ENCODE assay signal across 15 mouse cellular contexts in genomic region chr13:18824420-18825123, GRCm38 (mm10).
A peak's percentile ranks its signal among the peaks of the same experiment; 100 is the strongest.
DNase-seq lines count a peak whose midpoint lies in the region; ATAC-seq and TF ChIP-seq lines count a peak whose summit lies in the region.
"Had no signal": no experiment of that assay in that cellular context is flagged by ENCODE, and none has a peak within 500 bp of the region (broad histone marks: within the 10 kb centered on the region; RNA-seq: fewer than 3 reads in every experiment).

No protein-coding gene starts in this region.

- H3K9me3 ChIP-seq in forebrain, embryonic 14.5 days (replicated peaks; ENCODE audit: control insufficient read depth, low read length) = no peaks in the 10 kb centered on the region
- no peaks in the 10 kb centered on the region for H3K9me3 ChIP-seq in hindbrain, embryonic 15.5 days
- no peaks in the 10 kb centered on the region for H3K9me3 ChIP-seq in midbrain, postnatal 0 days (ENCODE audit: low read length)
- H3K9me3 ChIP-seq in liver, embryonic 12.5 days (replicated peaks) = no peaks in the 10 kb centered on the region
- H3K9me3 ChIP-seq: embryonic facial prominence, embryonic 10.5 days; heart, embryonic 12.5 days; kidney, embryonic 15.5 days had no signal

- peak; percentile 23 for DNase-seq in layer of hippocampus, adult 9-11 months
- no peak for DNase-seq in layer of hippocampus, postnatal 25 days (ENCODE audit: extremely low spot score in 1 of 2, low spot score in 1 of 2)
- peak; percentile 60 for DNase-seq in forebrain, embryonic 14.5 days (ENCODE audit: low spot score)
- peak; percentile 40 for DNase-seq in midbrain, postnatal 0 days (ENCODE audit: low spot score)
- DNase-seq in cerebellum, adult 8-10 months = no peak
- DNase-seq: cerebellum, adult 11-12 months; right cerebral cortex, postnatal 4 days; thymus, postnatal 25 days had no signal

- H3K27ac ChIP-seq in forebrain, embryonic 14.5 days (ENCODE audit: low read depth, low read length) = peak overlapping the region; percentile 66
- H3K27ac ChIP-seq in hindbrain, embryonic 15.5 days (replicated peaks) = 0 out of 2 replicates have a peak overlapping the region, but pooled peaks have one; percentile 7
- H3K27ac ChIP-seq in midbrain, postnatal 0 days (ENCODE audit: low read depth, low read length) = peak overlapping the region; percentile 38; the same call in 1 of the 2 replicates
- H3K27ac ChIP-seq in liver, embryonic 12.5 days = no peak overlapping the region
- H3K27ac ChIP-seq: embryonic facial prominence, embryonic 10.5 days; kidney, embryonic 15.5 days; macrophage had no signal

- peak; percentile 74; the same call in 1 of the 2 replicates for ATAC-seq in forebrain, embryonic 14.5 days
- peak; percentile 80; the same call in 1 of the 2 replicates for ATAC-seq in hindbrain, embryonic 15.5 days (ENCODE audit: low FRiP score, low read depth)
- peak; percentile 65 for ATAC-seq in midbrain, postnatal 0 days (ENCODE audit: low FRiP score)
- no peak for ATAC-seq in cerebellum, adult (ENCODE audit: insufficient number of reproducible peaks, low FRiP score, low TSS enrichment)
- ATAC-seq in liver, embryonic 12.5 days = no peak

- H3K9ac ChIP-seq in forebrain, embryonic 14.5 days (ENCODE audit: low read length) = no peak overlapping the region
- no peak overlapping the region for H3K9ac ChIP-seq in hindbrain, embryonic 15.5 days
- H3K9ac ChIP-seq in midbrain, postnatal 0 days (replicated peaks; ENCODE audit: low read length, poor library complexity, severe bottlenecking) = no peak overlapping the region
- no peak overlapping the region for H3K9ac ChIP-seq in liver, embryonic 12.5 days
- H3K9ac ChIP-seq: heart, embryonic 12.5 days; kidney, embryonic 15.5 days had no signal

- TF ChIP-seq CTCF in midbrain, postnatal 0 days (IDR thresholded peaks at IDR 0.05) = no peak

- no peak overlapping the region for H3K4me2 ChIP-seq in forebrain, embryonic 14.5 days (ENCODE audit: low read length)
- H3K4me2 ChIP-seq in hindbrain, embryonic 15.5 days = no peak overlapping the region
- no peak overlapping the region for H3K4me2 ChIP-seq in midbrain, postnatal 0 days (ENCODE audit: low read depth, low read length, poor library complexity, severe bottlenecking)
- H3K4me2 ChIP-seq in liver, embryonic 12.5 days = no peak overlapping the region
- H3K4me2 ChIP-seq: heart, embryonic 12.5 days; kidney, embryonic 15.5 days had no signal

- no peaks in the 10 kb centered on the region for H3K27me3 ChIP-seq in forebrain, embryonic 14.5 days (replicated peaks; ENCODE audit: control insufficient read depth, insufficient read depth, low read length)
- no peaks in the 10 kb centered on the region for H3K27me3 ChIP-seq in hindbrain, embryonic 15.5 days
- H3K27me3 ChIP-seq in midbrain, postnatal 0 days (ENCODE audit: insufficient read depth, low read length) = no peaks in the 10 kb centered on the region
- H3K27me3 ChIP-seq in liver, embryonic 12.5 days (replicated peaks) = no peaks in the 10 kb centered on the region
- H3K27me3 ChIP-seq: heart, embryonic 12.5 days; kidney, embryonic 15.5 days had no signal

- no peak overlapping the region for H3K4me3 ChIP-seq in forebrain, embryonic 14.5 days (ENCODE audit: low read depth, low read length)
- no peak overlapping the region for H3K4me3 ChIP-seq in hindbrain, embryonic 15.5 days
- H3K4me3 ChIP-seq in midbrain, postnatal 0 days (ENCODE audit: low read depth, low read length) = no peak overlapping the region
- no peak overlapping the region for H3K4me3 ChIP-seq in liver, embryonic 12.5 days
- H3K4me3 ChIP-seq: embryonic facial prominence, embryonic 10.5 days; heart, embryonic 12.5 days; kidney, embryonic 15.5 days had no signal

- 68% methylated on average over 10 of the region's 10 CpGs for WGBS in forebrain, embryonic 14.5 days
- WGBS in hindbrain, embryonic 15.5 days = 56% methylated on average over 10 of the region's 10 CpGs
- 53% methylated on average over 10 of the region's 10 CpGs for WGBS in midbrain, postnatal 0 days
- WGBS in liver, embryonic 12.5 days (ENCODE audit: insufficient replicate concordance) = 79% methylated on average over 10 of the region's 10 CpGs

- peaks cover 7% of the 10 kb centered on the region; the same call in 1 of the 2 replicates for H3K36me3 ChIP-seq in forebrain, embryonic 14.5 days (ENCODE audit: control insufficient read depth, insufficient read depth, low read length)
- peaks cover 6% of the 10 kb centered on the region for H3K36me3 ChIP-seq in hindbrain, embryonic 15.5 days
- 0 out of 2 replicates have a peak, but pooled peaks cover 9% of the 10 kb centered on the region for H3K36me3 ChIP-seq in midbrain, postnatal 0 days (ENCODE audit: insufficient read depth, low read length)
- H3K36me3 ChIP-seq in liver, embryonic 12.5 days = peaks cover 15% of the 10 kb centered on the region

- H3K4me1 ChIP-seq in forebrain, embryonic 14.5 days (ENCODE audit: control insufficient read depth, insufficient read depth, low read length) = peaks cover 2% of the 10 kb centered on the region; the same call in 1 of the 2 replicates
- peaks cover 5% of the 10 kb centered on the region; the same call in 1 of the 2 replicates for H3K4me1 ChIP-seq in hindbrain, embryonic 15.5 days (replicated peaks)
- peaks cover 2% of the 10 kb centered on the region; the same call in 1 of the 2 replicates for H3K4me1 ChIP-seq in midbrain, postnatal 0 days (ENCODE audit: insufficient read depth, low read length)
- peaks cover 14% of the 10 kb centered on the region for H3K4me1 ChIP-seq in liver, embryonic 12.5 days
- H3K4me1 ChIP-seq: embryonic facial prominence, embryonic 10.5 days; heart, embryonic 12.5 days; kidney, embryonic 15.5 days had no signal

Comparison
In these comparisons a context has a peak if more than half of its experiments do, and no peak if none do; other contexts are left out.
1. DNase-seq: peak in layer of hippocampus, adult 9-11 months (single experiment), forebrain, embryonic 14.5 days (single experiment) and midbrain, postnatal 0 days (single experiment); none in layer of hippocampus, postnatal 25 days (0 of 2) and cerebellum, adult 8-10 months (single experiment).
2. ATAC-seq: peak in forebrain, embryonic 14.5 days (single experiment), hindbrain, embryonic 15.5 days (single experiment) and midbrain, postnatal 0 days (single experiment); none in cerebellum, adult (single experiment) and liver, embryonic 12.5 days (single experiment).